Mouse (Mus musculus) MEL (cell line): Measurements from ENCODE around the gene Olfr572.

ENCODE experiments used
- CHD2 ChIP-seq: IDR thresholded peaks from 2 replicates; pipeline ENCODE4 v1.6.1; 2011; ENCODE audit warnings: low read length, improper control_type of control experiment
- CTCF ChIP-seq, 3 experiments: IDR thresholded peaks in 2 of 3; conservative IDR thresholded peaks in 1 of 3; 2 replicates each; pipeline ENCODE4 v1.5.1; 2011 to 2012; ENCODE audit warnings: low read length in 3 of 3, low read depth in 2 of 3, mild to moderate bottlenecking in 2 of 3, improper control_type of control experiment in 1 of 3, inconsistent platforms in 1 of 3, mixed read lengths in 1 of 3, moderate library complexity in 1 of 3; ENCODE audit not compliant: control insufficient read depth in 1 of 3, insufficient read depth in 1 of 3, poor library complexity in 1 of 3, severe bottlenecking in 1 of 3
- E2F4 ChIP-seq: IDR thresholded peaks from 2 replicates; pipeline ENCODE4 v1.6.1; 2011; ENCODE audit warnings: low read depth, low read length, improper control_type of control experiment, borderline replicate concordance
- EP300 ChIP-seq, 2 experiments: IDR thresholded peaks; 2 replicates each; pipeline ENCODE4 v1.6.1; 2011; ENCODE audit warnings: improper control_type of control experiment in 2 of 2, low read length in 2 of 2, low read depth in 1 of 2, mild to moderate bottlenecking in 1 of 2
- GABPA ChIP-seq: IDR thresholded peaks from 2 replicates; pipeline ENCODE4 v1.6.1; 2012; ENCODE audit warnings: low read depth, mild to moderate bottlenecking, inconsistent platforms, low read length, improper control_type of control experiment, moderate library complexity
- KAT2A ChIP-seq: conservative IDR thresholded peaks from 2 replicates; pipeline ENCODE4 v1.6.1; 2012; ENCODE audit warnings: low read depth, low read length, improper control_type of control experiment, inconsistent platforms
- MAFK ChIP-seq: IDR thresholded peaks from 2 replicates; pipeline ENCODE4 v1.6.1; 2011; ENCODE audit warnings: low read depth, mild to moderate bottlenecking, low read length, improper control_type of control experiment, borderline replicate concordance
- MEF2A ChIP-seq: IDR thresholded peaks from 2 replicates; pipeline ENCODE4 v1.6.1; 2014; ENCODE audit warnings: low read depth, mild to moderate bottlenecking, inconsistent platforms, low read length, improper control_type of control experiment; ENCODE audit not compliant: poor library complexity, insufficient replicate concordance, severe bottlenecking; ENCODE audit errors: extremely low read depth
- POLR2A ChIP-seq, 2 experiments: IDR thresholded peaks; 2 replicates each; pipeline ENCODE4 v1.6.1; 2011 to 2012; ENCODE audit warnings: low read length in 2 of 2, mild to moderate bottlenecking in 2 of 2, control low read depth in 1 of 2, improper control_type of control experiment in 1 of 2, low read depth in 1 of 2, moderate library complexity in 1 of 2; ENCODE audit not compliant: control insufficient read depth in 1 of 2, insufficient read depth in 1 of 2, poor library complexity in 1 of 2
- RCOR1 ChIP-seq: IDR thresholded peaks from 2 replicates; pipeline ENCODE4 v1.6.1; 2012; ENCODE audit warnings: low read depth, mild to moderate bottlenecking, inconsistent platforms, low read length, improper control_type of control experiment
- USF1 ChIP-seq: IDR thresholded peaks from 2 replicates; pipeline ENCODE4 v1.6.1; 2014; ENCODE audit warnings: low read depth, mild to moderate bottlenecking, inconsistent platforms, low read length, improper control_type of control experiment, moderate library complexity
- USF2 ChIP-seq, 2 experiments: IDR thresholded peaks; 2 replicates each; pipeline ENCODE4 v1.6.1; 2011 to 2012; ENCODE audit warnings: improper control_type of control experiment in 2 of 2, low read length in 2 of 2, borderline replicate concordance in 1 of 2, inconsistent platforms in 1 of 2, low read depth in 1 of 2, mild to moderate bottlenecking in 1 of 2; ENCODE audit not compliant: insufficient read depth in 1 of 2
- ZNF384 ChIP-seq: IDR thresholded peaks from 2 replicates; pipeline ENCODE4 v1.6.1; 2012; ENCODE audit warnings: low read depth, mild to moderate bottlenecking, inconsistent platforms, low read length, improper control_type of control experiment

DNA sequence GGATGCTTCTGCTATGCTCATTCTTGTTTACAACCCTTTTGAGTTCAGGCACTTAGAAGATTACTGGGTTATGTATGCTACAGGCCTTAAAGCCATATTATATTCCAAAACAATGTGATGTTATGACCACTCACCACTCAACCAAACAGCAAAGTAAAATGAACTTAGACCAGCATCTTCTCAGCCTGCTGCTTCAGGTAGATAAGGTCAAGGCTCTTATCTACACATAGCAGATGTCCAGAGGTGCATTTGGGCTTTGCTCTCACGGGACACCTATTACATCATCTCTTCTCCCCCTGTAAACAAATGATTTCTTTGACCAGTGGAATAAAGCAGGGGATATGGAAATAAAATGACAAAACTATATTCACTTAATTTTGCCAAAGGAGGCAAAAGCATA lies 34.4 kb downstream of the Olfr572 start, which contains the start of gene Olfr575:
- TF ChIP-seq POLR2A (IDR thresholded peaks at IDR 0.05; ENCODE audit: control insufficient read depth in 1 of 2, insufficient read depth in 1 of 2, low read depth in 1 of 2, low read length in 2 of 2, poor library complexity in 1 of 2) (no peak), USF1 (no peak), USF2 (IDR thresholded peaks at IDR 0.05; ENCODE audit: borderline replicate concordance in 1 of 2, insufficient read depth in 1 of 2, low read depth in 1 of 2, low read length in 2 of 2) (no peak), GABPA (no peak), E2F4 (no peak), KAT2A (no peak), MEF2A (no peak), CHD2 (no peak), RCOR1 (no peak), MAFK (no peak), EP300 (IDR thresholded peaks at IDR 0.05; ENCODE audit: low read depth in 1 of 2, low read length in 2 of 2) (no peak), ZNF384 (no peak), CTCF (IDR thresholded peaks at IDR 0.05 in 2 of 3, conservative IDR thresholded peaks at IDR 0.05 in 1 of 3; ENCODE audit: control insufficient read depth in 1 of 3, insufficient read depth in 1 of 3, low read depth in 2 of 3, low read length in 3 of 3, poor library complexity in 1 of 3, severe bottlenecking in 1 of 3) (no peak)
